Mouse (Mus musculus) adipocyte (in vitro differentiated cells): Measurements from ENCODE around the gene Dop1b.
"Not testable (repeated sequence)": the region's sequence is repeated elsewhere in the genome, so short reads cannot be mapped to it uniquely, and the experiment has no call there.

Source experiments
- DNase-seq: peaks from one replicate; pipeline ENCODE4 v3.0.0-alpha.2; 2016; ENCODE audit warnings: low spot score

Dop1b gene

GRCm38 (mm10) chr16:93797021-93797840 is 85.5 kb downstream of the Dop1b start:
- DNase-seq, result no peak

GRCm38 (mm10) chr16:93797841-93798492 is 86.3 kb downstream of the Dop1b start:
- DNase-seq, result no peak

- DNase-seq, result no peak
These were observed 86.9 kb downstream of the Dop1b start for GRCm38 (mm10) chr16:93798623-93799022.

GRCm38 (mm10) chr16:93799071-93799470 is 87.4 kb downstream of the Dop1b start:
- no peak for DNase-seq

DNA sequence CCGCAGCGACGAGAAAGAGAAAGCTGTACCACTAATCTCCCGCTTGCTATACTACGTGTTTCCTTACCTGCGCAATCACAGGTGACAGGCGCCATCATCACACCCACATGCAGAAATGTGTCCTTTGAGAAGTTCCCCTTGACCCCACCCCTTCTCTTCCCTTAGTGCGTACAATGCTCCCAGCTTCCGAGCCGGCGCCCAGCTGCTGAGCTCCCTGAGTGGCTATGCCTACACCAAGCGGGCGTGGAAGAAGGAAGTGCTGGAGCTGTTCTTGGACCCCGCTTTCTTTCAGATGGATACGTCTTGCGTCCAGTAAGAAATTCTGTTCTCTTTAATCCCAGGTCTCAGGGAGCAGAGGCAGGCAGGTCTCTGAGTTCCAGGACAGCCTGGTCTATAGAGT is 88.2 kb downstream of the Dop1b start:
- no peak for DNase-seq

GRCm38 (mm10) chr16:93807167-93807566 is 95.5 kb downstream of the Dop1b start:
- no peak for DNase-seq

DNA sequence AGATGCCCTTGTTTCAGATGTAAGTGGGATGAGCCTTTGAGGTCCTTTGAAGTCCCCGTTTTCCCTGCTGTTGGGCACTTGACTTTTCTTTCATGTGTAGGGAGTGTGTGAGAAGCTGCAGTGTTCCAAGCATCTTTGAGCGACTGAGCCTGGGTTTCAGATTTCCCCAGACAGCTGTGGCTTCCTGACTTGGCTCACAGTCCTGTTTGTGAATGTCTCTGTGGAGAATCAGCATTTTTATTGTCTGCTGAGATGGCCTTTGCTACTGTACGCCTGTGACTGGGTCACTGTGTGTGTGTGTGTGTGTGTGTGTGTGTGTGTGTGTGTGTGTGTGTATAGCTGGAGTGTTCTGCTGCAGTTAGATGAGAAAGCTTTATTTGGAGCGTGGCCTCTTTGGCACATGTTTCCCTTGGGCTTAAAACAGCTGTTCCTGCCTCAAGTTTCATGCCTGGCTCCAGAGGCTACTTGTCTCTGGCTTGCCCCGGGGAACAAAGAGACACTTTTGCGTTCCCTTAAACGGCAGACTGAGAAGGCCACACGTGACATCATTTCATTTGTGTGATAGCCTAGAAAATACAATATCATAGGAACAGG is 96.4 kb downstream of the Dop1b start:
- DNase-seq, result peak; percentile 64

GRCm38 (mm10) chr16:93815856-93816736 is 104.4 kb downstream of the Dop1b start:
- peak; percentile 26 for DNase-seq

DNA sequence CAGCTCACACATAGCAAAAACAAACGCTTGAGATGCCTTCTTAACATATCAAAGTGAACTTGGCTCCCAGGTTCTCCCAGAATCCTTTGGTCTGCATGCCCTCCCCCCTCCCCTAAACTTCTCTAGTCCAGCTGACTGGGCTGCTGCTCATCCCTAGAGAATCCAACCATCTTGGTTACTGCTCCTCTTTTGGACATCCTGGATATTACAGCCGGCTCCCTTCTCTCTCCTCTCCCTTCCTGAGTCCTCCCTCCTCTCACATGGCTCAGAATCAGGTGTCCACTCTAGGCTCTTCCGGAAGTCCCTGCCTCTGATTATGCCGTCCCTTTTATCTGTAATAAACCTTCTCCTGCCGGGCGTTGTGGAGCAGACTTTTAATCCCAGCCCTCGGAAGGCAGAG is 105.2 kb downstream of the Dop1b start:
- DNase-seq, result no peak

DNA sequence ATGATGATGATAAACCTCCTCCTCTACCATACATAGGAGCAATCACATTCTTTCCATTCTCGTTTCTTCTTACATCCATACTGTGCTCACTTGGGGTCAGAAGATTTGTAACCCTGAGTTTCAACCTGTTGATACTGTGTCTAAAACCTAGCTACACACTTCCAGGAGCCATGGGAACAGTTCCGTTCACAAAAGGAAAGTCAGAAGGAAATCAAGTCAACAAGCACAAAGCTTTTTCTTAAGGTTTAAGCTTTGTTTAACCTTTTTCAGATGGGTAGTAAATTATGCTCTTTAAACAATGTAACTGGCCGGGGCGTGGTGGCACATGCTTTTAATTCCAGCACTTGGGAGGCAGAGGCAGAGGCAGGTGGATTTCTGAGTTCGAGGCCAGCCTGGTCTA is 105.7 kb downstream of the Dop1b start:
- DNase-seq, result no peak

- no peak for DNase-seq
These were observed 107.1 kb downstream of the Dop1b start for GRCm38 (mm10) chr16:93818691-93819324.

GRCm38 (mm10) chr16:93819325-93819696 is 107.6 kb downstream of the Dop1b start:
- no peak for DNase-seq

- DNase-seq, result no peak
These were observed 108.3 kb downstream of the Dop1b start for GRCm38 (mm10) chr16:93820040-93820439.

GRCm38 (mm10) chr16:93821706-93822105 is 110.0 kb downstream of the Dop1b start:
- DNase-seq, result no peak

DNA sequence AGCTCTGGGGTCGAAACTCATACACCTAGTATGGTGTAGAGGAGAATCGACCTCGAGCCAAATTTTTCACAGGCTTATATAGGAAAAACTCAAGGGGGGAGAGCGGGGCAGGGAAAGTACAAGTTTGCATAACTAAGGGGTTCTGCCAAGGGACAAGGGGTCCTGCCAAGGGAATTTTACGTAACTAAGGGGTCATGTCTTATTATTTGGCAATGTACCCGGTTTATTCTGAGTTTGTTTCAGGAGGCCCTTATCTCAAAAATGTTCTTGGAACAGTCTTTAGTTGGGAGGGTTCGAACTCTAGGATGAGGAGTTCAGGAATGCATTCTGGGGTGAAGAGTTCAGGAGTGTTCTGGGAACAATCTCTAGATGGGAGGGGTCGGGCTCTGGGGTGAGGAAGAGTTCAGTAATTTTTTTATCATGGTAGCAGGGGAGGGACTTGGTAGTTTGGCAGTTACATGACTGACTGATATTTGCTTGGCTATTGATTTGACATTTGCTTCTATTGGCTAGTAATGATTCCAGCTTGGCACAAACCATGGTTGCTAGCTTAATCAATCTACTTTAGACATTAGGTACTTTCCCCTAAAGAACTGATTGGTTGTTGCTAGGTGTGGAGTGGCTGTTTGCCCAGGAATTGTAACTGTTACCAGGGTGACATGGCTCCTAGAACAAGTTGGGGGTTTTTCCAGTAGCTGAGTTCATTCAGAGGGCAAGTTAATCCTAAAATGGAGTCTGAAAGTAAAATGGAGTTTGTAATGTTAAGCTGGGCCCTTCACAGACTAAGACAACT is 110.9 kb downstream of the Dop1b start:
- peak; percentile 91 for DNase-seq

DNA sequence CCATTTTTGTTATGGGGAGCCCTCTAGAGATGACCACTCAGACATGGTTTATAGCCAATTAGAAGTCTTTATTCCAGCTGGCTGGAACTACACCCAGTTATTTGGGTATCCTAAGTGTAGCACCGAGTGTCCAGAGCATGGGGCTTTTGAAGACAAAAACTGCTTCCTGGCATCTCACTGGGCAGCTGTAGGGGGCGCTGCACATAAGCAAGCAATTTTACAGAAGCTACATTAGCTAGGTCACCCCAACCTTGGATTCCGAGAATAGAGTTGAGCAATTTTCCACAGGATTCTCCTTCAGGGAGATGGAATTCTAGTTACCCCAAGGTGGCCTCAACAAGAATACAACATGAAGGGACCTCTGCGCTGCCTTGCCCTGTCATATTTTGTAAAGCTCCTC is 113.1 kb downstream of the Dop1b start:
- DNase-seq, result no peak

DNA sequence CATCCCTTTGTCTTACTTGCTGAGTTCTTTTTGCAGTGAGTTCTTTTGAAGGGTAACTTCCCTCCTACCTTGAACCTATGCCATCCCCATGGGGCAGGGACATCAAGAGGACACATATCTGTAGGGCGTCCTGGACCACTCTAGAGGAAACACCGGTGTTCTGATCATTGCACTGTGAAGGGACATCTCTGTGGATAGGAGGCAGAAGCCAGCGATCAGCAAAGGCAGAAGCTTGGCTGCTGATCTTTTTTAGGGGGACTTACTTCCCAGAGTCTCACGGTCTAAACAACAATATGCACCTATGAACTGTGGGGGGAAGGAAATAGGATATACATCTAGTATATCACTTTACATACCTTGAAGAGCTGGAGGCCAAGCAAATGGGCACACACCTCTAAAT is 113.8 kb downstream of the Dop1b start:
- no peak for DNase-seq

DNA sequence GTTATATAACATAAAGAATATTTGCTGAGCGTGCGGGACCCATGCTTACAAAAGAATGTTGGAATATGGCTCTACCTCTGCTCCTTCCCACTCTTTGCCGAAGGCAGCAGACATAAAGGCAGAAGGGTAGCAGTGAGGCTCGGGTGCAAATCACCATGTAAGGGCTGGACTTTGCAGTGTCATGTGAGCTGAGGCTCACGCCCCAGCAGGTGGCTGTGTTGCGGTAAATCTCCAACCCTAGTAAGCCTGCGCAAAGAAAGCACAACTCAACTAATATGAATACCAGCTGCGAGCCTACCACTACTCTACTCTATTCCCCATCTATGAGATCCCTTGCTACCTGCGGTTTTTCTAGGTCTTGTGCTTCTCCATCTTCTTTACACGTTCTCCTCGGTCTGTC is 114.3 kb downstream of the Dop1b start:
- DNase-seq, result no peak

- DNase-seq, result not testable (repeated sequence)
These were observed 114.8 kb downstream of the Dop1b start for GRCm38 (mm10) chr16:93826478-93826877.

- no peak for DNase-seq
These were observed 115.2 kb downstream of the Dop1b start for GRCm38 (mm10) chr16:93826909-93827308.

DNA sequence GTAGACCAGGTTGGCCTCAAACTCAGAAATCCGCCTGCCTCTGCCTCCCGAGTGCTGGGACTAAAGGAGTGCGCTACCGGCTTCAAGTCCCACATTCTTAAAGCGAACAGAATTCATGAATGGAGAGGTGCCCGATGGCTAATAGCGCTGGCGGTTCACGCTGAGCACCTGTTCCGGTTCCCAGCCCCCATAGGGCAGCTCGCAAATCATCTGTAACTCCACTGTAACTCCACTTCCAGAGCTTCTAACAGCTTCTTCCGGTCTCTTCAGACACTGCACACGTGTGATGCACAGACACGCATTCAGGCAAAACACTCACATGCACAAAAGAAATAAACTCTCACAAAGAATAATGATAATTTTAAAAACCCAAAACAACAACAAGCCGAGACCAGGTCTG is 117.8 kb downstream of the Dop1b start:
- DNase-seq, result no peak
